Mouse (Mus musculus) adrenal gland, postnatal 10 days (tissue): ENCODE measurements around the gene Fam155a. TPM values are rescaled to one million over a fixed set of nuclear protein-coding genes. Genes with fewer than 3 reads are reported as not detected.
"Not testable (repeated sequence)": the region's sequence is repeated elsewhere in the genome, so short reads cannot be mapped to it uniquely, and the experiment has no call there.

Experiments used
- DNase-seq: peaks from one replicate; pipeline ENCODE4 v3.0.0; 2021; ENCODE audit warnings: mixed read lengths
- long read RNA-seq, 2 experiments: library from polyadenylated mRNA; stranded (forward); transcript quantifications; one replicate each; pipeline ENCODE4 v2.0.0; 2021
- total RNA-seq, 2 experiments: library from RNA; stranded (reverse); gene quantifications; 2 replicates each; pipeline ENCODE4 v1.2.3; 2021

Gene Fam155a
- total RNA-seq: 1 to 10 TPM; 8.8 to 9.8 TPM
- long read RNA-seq, experiment 1, partial matches to known transcripts: 1 of 4 reads
- long read RNA-seq, experiment 1, other reads (novel, unspliced or antisense): 3 of 4 reads
- long read RNA-seq, experiment 2, partial matches to known transcripts: 0 of 1 reads
- long read RNA-seq, experiment 2, other reads (novel, unspliced or antisense): 1 of 1 reads

- DNase-seq: no peak
These were observed at the start of gene Fam155a for GRCm38 (mm10) chr8:9770999-9771605. Gene Fam155a (minus strand): TSS chr8:9771161.

- no peak for DNase-seq
These were observed 42.4 kb upstream of the Fam155a start for GRCm38 (mm10) chr8:9813273-9813946.

GRCm38 (mm10) chr8:9810955-9811530 is 40.1 kb upstream of the Fam155a start:
- no peak for DNase-seq

GRCm38 (mm10) chr8:9808596-9808995 is 37.6 kb upstream of the Fam155a start:
- no peak for DNase-seq

- no peak for DNase-seq
These were observed 34.7 kb upstream of the Fam155a start for GRCm38 (mm10) chr8:9805676-9806075.

GRCm38 (mm10) chr8:9800346-9800745 is 29.4 kb upstream of the Fam155a start:
- DNase-seq: not testable (repeated sequence)

GRCm38 (mm10) chr8:9799923-9800322 is 29.0 kb upstream of the Fam155a start:
- no peak for DNase-seq

GRCm38 (mm10) chr8:9797514-9797913 is 26.6 kb upstream of the Fam155a start:
- DNase-seq: no peak

GRCm38 (mm10) chr8:9795724-9796123 is 24.8 kb upstream of the Fam155a start:
- DNase-seq: no peak

GRCm38 (mm10) chr8:9793351-9793750 is 22.4 kb upstream of the Fam155a start:
- no peak for DNase-seq

- DNase-seq: no peak
These were observed 9.4 kb upstream of the Fam155a start for GRCm38 (mm10) chr8:9780332-9780731.

GRCm38 (mm10) chr8:9778148-9778547 is 7.2 kb upstream of the Fam155a start:
- DNase-seq: no peak

- no peak for DNase-seq
These were observed 5.9 kb upstream of the Fam155a start for GRCm38 (mm10) chr8:9776818-9777217.

- peak; percentile 18 for DNase-seq
These were observed 1.5 kb upstream of the Fam155a start for GRCm38 (mm10) chr8:9772519-9772840.

GRCm38 (mm10) chr8:9771606-9772518 is 901 bp upstream of the Fam155a start:
- DNase-seq: peak; percentile 14

GRCm38 (mm10) chr8:9770261-9770998 is 531 bp downstream of the Fam155a start:
- peak; percentile 21 for DNase-seq

GRCm38 (mm10) chr8:9769061-9769460 is 1.9 kb downstream of the Fam155a start:
- DNase-seq: peak; percentile 88

- DNase-seq: no peak
These were observed 35.8 kb downstream of the Fam155a start for GRCm38 (mm10) chr8:9735169-9735568.

- no peak for DNase-seq
These were observed 61.2 kb downstream of the Fam155a start for GRCm38 (mm10) chr8:9709791-9710190.

- DNase-seq: no peak
These were observed 63.5 kb downstream of the Fam155a start for GRCm38 (mm10) chr8:9707433-9707832.

GRCm38 (mm10) chr8:9694794-9695193 is 76.2 kb downstream of the Fam155a start:
- no peak for DNase-seq

GRCm38 (mm10) chr8:9692370-9692769 is 78.6 kb downstream of the Fam155a start:
- DNase-seq: peak; percentile 10
